Mouse (Mus musculus) cerebellum, postnatal 36 days (tissue): ENCODE measurements at regions not wholly inside any gene's neighbourhood (a gene's known extent, or its start where the extent isn't known, plus 50 kb on each side); places are given as distances from the start of the nearest gene placed in this dataset.

ENCODE experiments used
- DNase-seq, 2 experiments: peaks; one replicate each; pipeline ENCODE4 v3.0.0; 2021 to 2022; ENCODE audit warnings: mixed read lengths in 2 of 2

DNA sequence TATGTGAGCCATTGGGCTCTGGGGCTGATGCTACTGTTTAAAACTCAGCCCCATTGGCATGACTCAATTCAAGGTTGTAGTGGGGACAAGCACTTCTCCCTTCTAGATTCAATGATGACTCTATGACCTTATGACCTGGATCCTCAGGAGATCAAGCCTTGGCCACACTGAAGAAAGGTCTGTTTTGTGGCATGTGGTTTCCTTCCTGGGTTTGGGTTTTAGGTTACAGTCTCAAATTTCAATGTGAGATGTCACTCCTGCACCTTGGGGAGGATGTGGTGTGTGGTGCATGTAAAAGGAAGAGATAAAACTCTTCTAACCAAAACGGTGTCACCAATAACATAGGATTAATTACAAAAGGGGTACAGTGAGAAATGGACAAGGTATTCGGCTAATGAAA lies 211.2 kb upstream of the Actbl2 start:
- no peak for DNase-seq

DNA sequence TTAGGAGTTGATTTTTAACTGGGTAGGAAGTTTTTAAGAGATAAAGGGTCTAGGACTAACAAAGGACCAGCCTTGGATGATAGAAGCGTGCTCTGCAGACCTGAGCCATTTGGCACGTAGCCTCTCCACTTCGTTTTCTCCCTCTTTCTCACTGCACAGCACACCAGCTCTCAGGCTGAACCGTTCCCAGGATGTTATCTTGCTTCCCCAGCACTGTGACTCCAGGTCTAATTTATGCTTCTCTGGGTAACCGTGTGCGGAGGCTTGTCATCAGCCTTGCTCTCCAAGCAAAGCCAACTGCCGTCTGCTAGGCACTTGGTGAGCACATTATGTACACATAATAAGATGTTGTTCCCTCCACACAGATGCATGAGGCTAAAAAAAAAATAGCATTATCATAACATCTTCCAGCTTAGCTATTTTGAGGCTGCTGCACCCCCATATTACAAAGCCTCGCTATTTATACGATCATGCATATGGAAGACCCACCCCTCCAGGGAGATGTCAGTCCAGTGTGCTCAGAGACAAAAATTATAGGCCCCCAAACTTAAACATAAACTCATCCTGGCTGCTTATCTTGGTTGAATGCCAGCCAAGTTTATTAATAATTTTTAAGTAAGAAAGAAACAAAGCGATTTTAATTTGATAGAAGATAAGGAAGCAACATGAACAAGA lies 210.3 kb upstream of the Actbl2 start:
- DNase-seq: no peak

GRCm38 (mm10) chr13:111050097-111050496 lies 204.7 kb upstream of the Actbl2 start:
- peak in 1 of 2 experiments; percentile 4 for DNase-seq

GRCm38 (mm10) chr13:111055817-111056216 lies 199.0 kb upstream of the Actbl2 start:
- no peak for DNase-seq

GRCm38 (mm10) chr13:111087753-111088152 lies 167.1 kb upstream of the Actbl2 start:
- DNase-seq: no peak

GRCm38 (mm10) chr13:111096071-111096470 lies 158.7 kb upstream of the Actbl2 start:
- no peak for DNase-seq

GRCm38 (mm10) chr13:111097336-111097735 lies 157.5 kb upstream of the Actbl2 start:
- no peak for DNase-seq

- DNase-seq: no peak
Observed at GRCm38 (mm10) chr13:111098738-111099137, 156.1 kb upstream of the Actbl2 start.

- no peak for DNase-seq
Observed at GRCm38 (mm10) chr13:111099252-111099651, 155.6 kb upstream of the Actbl2 start.

DNA sequence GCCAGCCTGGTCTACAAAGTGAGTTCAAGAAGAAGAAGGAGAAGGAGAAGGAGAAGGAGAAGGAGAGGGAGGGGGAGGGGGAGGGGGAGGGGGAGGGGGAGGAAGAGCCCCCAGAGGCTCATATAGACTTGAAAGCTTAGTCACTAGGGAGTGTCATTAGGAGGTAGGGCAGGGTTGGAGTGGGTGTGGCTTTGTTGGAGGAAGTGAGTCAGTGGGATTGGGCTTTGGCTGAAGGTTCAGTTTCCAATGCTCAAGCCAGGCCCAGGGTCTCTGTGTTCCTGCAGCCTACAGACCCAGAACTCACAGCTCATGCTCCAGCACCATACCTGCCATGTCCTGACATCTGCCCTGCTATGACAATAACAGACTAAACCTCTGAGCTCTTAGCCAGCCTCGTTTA lies 154.4 kb upstream of the Actbl2 start:
- DNase-seq: no peak

GRCm38 (mm10) chr13:111104567-111105219 lies 150.1 kb upstream of the Actbl2 start:
- no peak for DNase-seq

DNA sequence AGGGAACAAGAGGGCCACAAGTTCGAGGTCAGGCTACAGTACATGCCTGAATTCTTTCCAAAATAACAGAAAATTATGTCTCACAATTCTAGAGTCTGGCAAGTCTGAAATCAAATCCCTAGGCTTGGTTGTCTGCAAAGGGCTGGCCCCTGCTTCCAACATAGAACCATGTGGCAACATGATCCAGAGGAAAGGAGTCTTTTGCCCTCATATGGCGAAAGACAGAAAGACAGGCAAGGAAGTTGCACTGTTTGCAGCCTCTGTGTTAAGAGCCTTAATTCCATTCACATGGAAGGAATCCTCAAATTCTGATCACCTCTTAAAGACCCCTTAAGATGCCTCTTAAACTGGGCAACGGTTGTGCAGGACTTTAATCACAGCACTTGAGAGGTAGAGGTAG lies 123.7 kb upstream of the Actbl2 start:
- DNase-seq: no peak

DNA sequence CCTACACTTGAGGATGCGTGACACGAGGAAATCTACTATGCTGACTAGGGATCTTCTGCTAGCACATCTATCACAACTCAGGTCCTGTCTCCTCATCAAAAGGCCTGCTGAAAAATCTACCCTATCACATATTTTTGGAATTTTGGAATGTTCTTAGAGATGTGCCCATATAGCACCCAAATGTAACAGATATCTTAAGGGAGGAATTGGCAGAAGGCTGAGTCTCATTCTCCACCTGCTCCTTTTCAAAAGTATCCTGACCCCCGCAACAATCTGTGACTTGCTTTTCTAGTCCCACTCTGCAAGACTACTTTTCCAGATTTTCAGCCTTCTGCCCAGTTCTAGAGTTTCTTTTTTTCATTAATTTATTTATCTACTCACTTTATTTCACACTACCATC lies 118.4 kb upstream of the Actbl2 start:
- no peak for DNase-seq

DNA sequence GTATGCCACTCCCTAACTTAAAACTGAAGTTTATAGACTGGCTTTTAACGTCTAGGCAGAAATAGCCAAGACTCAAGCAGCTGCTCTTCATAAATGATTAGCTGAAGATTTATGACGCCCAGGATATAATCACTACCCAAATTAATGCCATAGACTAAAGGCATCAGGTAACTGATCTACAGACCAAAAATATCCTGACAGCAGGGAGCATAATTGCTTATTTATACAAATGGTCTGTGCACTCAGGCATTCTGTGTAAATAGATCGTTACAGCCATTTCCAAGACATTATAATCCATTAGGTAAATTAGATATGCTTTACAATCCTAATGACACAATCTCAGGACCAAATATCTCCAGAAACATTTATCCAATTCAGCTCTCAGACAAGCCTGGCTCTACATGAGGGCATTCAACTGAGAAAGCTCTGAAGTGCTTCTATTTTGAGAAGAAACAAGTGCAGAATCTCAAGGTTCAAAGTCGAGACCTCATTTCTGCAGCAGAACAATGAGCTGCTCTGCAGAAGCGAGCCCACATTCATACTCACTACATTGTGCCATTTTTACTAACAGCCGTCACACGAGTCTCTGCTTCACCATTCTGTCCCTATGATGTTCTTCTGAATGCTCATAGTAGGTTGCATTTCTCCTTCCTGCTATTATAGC lies 111.9 kb upstream of the Actbl2 start:
- no peak for DNase-seq

GRCm38 (mm10) chr13:111144721-111145120 lies 110.1 kb upstream of the Actbl2 start:
- no peak for DNase-seq

- DNase-seq: no peak
Observed at GRCm38 (mm10) chr13:111157921-111158638, 96.7 kb upstream of the Actbl2 start.

DNA sequence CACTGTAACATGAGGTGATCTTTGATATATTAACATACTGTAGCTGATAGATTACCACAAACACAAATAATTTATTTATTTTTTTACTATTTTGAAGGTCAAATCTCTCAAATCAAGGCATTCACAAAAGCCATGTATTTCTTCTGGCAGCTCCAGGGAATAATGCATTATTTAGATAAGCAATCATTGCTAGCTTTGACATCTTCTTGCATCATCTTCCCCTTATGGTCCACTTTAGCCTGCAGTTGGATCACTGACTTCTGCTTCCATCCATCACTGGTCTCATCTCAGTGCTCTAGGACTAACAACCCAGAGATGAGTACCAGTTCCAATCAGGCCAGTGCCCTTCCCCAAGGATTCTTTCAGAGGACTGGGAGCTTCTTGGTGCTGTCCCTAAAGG lies 95.3 kb upstream of the Actbl2 start:
- no peak for DNase-seq

- DNase-seq: no peak
Observed at GRCm38 (mm10) chr13:111165538-111165937, 89.3 kb upstream of the Actbl2 start.

DNA sequence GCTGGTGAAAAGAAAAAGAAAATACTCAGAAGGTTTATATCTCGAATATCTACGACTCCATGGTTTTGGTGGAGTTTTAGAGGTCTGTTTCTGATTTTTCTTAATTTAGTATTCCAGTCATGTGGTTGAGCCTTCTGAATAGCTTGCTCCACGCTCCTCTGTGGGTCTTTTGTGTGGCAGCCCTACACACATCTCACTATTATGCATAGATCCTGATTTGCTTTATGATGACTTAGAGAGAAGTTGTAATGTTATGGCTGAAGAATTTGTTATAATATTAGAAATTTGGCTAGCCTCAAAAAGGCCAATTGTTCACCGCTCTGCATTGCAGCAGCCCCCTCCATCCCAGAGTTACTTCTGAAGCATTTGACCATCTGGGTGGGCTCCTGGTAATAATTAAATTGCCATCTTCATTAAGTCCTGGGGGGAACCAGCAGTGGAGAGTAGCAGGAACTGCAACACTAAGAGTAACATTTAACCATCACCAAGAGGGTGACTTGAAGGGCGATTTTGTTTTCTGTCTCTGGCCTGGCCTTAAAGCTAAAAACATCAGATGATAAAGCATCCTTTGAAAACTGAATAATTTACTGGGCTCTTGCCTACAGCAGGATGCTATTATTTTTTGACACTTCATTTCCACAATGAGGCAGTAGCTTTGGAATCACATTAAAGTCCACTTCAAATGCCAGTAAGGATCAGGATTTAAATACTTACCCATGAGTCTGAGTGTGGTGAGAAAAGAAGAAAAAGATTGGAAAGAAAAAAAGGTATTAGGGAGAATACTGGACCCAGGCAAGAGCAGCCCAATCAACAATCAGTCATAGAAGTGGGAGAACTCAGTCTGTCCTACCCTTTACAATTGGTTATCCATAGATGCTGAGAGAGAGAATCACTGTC lies 84.3 kb upstream of the Actbl2 start:
- no peak for DNase-seq

GRCm38 (mm10) chr13:111179186-111179585 lies 75.6 kb upstream of the Actbl2 start:
- DNase-seq: no peak

DNA sequence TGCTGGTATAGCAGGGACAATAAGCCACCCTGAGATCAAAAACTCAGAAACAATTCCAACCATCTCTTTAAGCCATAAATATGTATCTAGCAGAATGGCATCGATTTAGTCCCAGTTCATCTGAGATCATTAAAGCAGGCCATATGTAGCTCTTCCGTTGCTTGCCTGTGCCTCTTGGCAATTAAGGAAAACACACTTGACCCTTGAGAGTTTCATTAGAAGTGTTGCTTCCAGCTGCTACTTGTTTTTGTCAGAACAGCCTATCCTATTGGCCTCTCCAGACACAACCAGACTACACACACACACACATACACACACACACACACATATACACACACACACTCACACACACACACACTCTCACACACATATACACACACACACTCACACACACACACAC lies 71.5 kb upstream of the Actbl2 start:
- DNase-seq: no peak

DNA sequence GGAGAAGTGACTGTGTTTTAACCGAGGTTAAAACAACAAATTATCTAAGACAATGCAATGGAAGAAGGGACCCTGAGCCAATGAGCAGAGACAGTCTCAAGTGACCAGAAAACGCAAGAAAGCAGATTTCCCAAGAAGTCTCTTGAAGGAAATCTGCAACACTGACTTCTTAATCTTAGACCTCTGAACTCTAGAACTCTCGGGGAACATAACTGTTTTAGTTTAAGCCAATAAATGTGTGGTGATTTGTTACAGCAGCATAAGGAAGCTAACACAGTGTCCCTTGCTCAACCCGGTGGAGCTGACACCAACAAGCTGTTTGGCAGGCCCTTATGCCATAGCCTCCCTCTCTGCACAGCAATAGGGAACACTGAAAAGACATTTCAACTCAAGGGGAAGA lies 69.0 kb upstream of the Actbl2 start:
- no peak for DNase-seq
